Mouse (Mus musculus) olfactory bulb, adult 2 months (tissue): ENCODE measurements at regions not wholly inside any gene's neighbourhood (a gene's known extent, or its start where the extent isn't known, plus 50 kb on each side); places are given as distances from the start of the nearest gene placed in this dataset.

Experiments
- CTCF ChIP-seq: fragments of 200-500 bp; IDR thresholded peaks from 2 replicates; pipeline ENCODE4 v1.5.1; 2012; ENCODE audit warnings: low read depth, mild to moderate bottlenecking, low read length, moderate library complexity; ENCODE audit not compliant: insufficient read depth
- POLR2A ChIP-seq: fragments of 200-500 bp; IDR thresholded peaks from 2 replicates; pipeline ENCODE4 v1.6.1; 2012; ENCODE audit warnings: mild to moderate bottlenecking, low read depth, low read length, moderate library complexity; ENCODE audit not compliant: insufficient read depth

DNA sequence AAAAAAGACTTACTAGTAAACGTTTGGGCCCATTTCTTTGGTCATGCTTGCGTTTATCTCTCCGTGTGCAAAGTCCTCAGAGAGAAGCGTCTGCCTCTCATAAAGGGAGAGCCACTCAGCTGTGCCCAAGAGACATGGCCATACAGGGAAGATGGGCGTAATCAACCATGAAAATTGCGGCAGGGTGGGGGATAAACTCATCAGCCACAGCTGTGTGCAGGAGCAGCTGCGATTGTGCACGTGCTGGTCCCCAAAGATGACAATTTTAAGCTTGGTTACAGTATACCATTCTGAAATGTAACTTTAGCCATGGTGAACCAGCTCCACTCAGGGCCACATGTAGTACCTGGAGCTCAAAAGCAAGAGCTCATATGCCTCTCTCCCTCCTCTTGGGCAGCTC lies 106.1 kb upstream of the Ldah start:
- TF ChIP-seq POLR2A (no peak), CTCF (no peak)
